Mouse (Mus musculus) c-Kit-positive CD71-negative TER-119-negative erythroid progenitor cells, embryonic 14.5 days (primary cell): ENCODE results near the gene Enho.

ENCODE experiments used
- DNase-seq: peaks from one replicate; pipeline ENCODE4 v3.0.0-alpha.2; 2013; ENCODE audit warnings: low read depth

The Enho gene

DNA sequence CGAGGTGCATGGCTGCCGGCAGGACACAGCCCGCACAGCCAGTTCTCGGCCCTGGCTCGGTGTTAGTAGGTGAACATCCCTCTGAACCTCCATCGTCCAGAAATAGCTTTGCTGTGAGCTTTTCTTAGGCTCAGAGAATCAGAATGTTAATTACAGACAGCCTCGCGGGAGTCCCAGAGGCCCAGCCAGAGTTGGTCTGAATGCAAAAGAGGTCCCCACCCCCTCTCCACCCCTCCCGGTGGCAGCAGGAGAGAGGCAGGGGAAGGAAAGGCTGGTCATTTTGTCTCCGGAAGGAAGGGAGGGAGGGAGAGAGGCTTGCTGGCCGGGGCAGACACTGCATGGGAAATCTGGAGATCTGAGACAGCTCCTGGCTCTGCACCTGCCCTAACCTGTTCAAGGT lies 8.7 kb downstream of the Enho start:
- no peak for DNase-seq

DNA sequence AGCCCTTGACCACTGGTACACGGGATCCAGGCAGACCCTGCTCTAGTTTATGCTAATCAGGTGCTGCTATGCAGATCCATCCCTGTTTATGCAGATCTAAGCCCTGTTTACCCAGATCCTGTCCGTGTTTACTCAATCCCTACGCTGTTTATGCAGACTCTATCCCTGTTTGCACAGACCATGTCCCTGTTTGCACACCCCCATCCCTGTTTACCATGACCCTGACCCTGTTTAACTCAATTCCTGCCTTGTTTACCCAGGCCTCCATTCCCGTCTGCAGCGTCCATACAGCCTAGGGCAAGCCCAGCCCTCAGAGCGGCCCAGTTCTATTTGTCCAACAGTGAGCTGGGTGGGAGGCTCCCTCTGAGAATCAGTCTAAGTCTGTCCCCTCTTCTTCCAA lies 9.9 kb downstream of the Enho start:
- no peak for DNase-seq

DNA sequence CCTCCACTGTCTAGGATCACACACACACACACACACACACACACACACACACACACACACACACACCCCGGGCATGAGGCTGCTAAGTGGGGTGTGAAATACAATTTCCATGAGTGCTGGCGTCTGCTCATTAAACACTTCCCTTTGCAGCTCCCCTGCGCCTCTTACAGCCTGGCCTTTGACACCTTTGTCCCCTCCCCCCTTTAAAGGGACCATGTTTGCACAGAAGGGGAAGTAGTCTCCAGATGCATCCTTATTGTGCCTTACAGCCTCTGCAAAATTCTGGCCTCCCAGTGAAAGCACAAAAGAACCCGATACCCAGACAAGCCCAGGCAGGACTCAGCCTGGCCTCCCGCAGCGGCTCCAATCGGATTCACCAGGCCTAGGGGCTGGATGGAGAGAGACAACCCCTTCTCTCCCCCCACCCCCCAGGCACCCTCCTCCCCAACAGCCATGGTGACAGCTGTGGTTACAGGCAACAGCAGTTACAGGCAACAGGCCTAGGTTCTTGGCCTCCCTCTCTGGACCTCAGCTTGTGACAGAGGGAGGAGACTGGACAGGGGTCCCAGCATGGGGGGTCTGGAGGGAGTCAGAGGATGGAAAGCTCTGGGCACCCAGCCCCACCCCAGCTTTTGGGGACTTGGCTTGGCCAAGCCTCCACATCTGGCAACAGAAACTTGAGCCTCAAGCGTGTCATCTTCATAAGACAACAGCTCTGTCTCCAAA lies 11.8 kb downstream of the Enho start:
- peak; percentile 58 for DNase-seq

DNA sequence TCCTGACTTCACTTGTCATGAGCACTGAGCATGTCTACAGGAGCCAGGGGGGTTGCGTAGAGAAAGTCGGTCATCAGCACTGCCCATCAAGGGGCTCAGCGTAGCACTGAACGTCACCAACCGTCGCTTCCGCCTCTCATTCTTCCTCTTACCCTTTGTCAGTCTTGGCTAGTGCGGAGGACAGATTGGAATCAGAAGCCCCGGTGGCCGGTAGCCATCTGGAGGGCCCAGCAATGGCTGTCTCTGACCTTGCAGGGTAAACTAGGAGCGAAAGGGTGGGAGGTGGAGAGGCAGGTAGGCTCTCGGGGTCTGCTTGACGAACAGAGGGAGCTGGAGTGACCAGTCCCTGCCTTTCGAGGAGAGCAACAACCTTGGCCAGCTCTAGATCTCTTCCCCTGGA lies 18.1 kb downstream of the Enho start:
- DNase-seq = no peak

DNA sequence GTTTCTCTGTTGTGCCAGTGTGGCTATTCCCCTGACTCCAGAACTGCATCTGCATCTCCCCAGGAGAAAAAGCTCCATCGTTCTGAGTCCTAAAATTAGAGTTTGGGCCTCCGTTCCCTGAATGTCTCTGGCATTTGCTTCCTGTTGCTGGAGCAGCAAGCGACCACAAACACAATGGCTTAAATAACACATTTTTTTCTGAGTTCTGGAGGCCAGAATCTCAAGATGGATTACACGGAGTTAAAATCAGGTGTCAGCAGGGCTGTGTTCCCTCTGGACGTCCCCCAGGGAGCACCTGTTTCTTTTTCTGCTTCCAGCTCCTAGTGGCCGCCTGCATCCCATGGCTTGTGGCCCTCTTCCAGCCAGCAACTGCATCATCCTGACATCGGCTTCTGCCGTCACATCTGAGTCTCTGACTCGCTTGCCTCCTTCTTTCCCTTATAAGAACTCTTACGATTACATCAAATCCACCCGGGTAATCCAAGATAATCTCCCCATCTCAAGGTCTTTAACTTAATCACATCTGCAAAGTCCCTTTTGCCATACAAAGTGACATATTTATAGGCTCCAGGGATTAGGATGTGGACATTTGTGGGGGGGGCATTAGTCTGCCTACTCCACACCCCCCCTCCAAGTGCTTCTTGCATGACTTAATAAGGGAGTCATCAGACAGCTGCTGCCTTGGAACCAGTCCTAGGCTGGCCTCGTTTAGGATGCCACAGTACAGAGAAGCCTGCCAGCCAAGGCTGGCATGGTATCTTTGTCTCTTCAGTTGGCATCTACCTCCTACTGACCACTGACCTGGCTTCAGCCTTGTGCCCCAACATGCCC lies 21.0 kb downstream of the Enho start:
- no peak for DNase-seq

DNA sequence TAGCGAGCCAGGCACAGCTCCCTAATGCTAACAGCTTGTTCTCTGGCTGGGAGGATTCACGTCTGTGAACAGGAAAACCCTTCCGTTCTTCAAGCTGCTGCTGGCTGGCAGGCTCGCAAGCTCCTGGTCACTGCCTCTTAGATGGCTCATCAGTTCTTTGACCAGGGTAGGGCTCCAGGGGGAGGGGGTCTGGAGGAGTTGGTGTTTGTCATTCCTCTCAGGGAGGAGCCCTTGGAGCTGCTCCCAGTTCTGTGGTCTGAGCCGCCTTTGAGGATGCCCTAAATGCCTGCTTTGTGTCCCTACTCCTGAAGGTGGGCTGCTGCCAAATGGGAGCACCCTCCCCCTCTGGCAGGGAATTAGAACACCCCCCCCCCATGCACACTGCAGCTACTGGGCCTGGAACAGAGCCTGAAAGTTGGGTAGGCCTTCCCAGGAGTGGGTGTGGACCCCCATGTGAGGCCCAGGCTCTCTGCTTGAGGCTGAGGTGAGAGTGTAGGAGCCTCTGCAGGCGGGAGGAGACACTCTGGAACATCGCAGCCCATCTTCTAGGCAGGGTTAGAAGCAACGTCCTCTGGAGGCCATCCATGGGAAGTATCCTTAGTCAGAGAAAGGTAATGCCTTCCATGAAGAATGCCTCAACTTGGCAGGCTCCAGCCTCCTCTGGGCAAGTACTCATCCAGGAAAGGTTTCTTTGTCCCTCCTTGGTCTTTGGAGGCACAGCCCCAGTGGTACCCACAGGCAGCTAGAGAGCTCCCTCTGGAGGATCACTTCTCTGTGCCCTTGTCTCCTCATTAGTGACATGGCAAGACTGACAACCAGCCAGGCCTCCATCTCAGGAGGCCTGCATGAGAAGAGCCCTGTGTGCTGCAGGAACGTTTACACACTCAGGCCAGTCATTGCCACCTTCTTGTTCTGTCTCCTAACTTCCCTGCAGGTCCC lies 24.2 kb downstream of the Enho start:
- no peak for DNase-seq

DNA sequence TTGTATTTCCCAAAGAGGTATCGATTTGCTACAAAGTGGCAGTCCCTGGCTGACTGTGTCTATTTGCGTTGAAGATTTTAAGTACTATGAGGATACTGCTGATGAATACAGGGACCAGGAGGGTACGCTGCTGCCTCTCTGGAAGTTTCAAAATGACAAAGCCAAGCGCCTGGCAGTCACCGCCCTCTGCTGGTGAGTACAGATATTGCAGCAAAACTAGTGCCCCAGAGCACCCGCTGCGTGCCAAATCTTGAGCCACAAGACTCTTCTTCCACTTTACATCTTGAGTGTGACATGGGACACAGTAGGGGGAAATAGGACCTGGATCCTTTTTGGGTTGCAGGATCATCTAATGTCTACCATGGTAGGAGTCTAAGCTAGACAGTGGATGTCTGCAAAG lies 26.0 kb downstream of the Enho start:
- DNase-seq = peak; percentile 51

DNA sequence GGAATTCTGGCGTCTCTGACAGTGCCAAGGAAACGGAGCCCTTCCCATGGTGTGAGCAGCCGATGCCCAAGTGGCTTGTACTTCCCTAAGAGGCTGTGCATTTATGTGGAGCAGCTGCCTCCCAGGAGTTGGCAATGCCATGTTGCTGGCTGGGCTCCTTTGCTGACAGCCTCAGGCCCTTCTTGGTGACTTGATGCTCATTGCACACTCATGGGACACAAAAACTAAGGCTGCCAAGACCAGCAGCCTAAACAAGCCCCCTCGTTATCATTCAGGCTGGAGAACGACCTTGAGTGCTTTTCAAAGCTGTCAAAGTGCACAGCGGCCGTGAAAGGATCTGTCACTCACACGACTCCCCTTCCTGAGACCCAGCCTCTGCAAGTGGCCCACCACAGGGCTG lies 28.0 kb downstream of the Enho start:
- no peak for DNase-seq

DNA sequence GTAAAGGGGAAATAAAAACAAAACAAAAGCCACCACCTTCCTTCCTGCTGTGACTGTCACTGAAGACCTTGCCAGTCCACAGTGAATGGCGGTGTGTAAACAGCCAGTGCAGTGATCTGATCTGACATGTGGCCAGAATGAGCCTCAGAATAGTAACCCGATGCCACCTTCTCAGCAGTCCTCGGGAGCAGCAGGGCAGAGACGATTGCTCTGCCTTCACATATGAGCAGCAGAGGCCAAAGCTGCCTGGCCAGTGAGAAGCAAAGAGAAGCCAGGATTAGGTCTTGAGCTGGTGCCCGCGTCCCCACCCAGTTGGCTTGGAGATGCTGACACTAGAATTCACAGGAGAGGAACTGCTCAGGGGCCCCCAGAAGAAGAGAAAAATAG lies 29.5 kb downstream of the Enho start:
- no peak for DNase-seq

DNA sequence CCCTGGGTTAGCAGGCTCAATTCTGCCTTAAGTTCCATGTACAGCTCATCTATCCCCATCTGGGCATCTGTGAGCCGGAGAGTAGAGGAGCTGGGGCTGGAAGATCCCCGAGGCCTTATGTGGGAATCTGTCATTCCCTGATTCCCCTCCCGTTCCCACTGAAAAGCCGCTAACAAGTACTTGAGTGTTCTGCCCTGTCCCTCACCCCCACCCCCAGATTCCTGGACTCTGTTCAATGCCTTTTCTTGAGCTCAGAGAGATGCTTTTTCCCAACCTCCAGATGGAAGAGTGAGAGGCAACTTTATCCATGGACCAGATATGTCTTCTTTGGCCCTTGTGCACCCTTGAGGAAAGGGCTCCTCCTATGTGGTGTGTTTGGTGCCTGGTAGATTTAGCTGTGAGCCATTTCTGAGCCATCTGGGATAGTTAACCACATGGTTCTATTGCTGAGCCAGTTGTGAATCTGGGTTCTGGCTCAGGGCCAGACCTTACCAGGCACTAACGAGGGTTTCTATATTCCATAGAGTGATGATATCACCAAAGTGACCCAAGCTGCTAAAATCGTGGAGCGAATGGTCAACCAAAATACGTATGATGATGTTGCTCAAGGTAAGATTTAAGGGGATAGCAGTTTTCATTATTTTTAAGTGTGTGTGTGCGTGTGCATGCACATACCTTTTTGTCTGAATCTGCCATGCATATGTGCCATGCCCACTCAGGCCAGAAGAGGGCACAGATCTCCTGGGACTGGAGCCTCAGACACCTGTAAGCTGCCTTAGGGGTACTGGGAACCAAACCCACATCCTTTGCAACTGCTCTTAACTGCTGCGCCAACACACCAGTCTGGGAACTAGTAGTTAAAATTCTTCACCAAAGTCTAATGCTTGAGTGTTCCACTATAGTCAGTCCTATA lies 30.2 kb downstream of the Enho start:
- no peak for DNase-seq

DNA sequence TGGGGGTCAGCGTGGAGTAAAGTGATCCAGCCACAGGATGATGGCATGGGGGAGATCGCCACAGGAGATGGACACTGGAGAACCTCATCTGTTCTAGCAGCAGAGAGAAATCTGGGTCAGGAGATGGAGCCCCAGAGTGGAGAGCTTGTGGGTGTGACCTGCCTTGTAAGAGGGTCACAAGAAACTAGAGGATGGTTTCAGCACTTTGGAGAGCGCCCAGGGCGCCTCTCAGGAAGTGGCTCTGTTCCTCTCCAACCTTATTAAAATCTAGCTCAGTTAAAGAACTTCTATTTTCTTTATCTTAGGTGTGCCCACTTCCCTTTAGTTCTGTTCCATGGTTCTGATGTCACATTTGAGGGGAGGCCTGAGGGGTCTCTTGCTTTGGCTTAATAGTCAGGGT lies 33.3 kb downstream of the Enho start:
- DNase-seq = peak; percentile 56

DNA sequence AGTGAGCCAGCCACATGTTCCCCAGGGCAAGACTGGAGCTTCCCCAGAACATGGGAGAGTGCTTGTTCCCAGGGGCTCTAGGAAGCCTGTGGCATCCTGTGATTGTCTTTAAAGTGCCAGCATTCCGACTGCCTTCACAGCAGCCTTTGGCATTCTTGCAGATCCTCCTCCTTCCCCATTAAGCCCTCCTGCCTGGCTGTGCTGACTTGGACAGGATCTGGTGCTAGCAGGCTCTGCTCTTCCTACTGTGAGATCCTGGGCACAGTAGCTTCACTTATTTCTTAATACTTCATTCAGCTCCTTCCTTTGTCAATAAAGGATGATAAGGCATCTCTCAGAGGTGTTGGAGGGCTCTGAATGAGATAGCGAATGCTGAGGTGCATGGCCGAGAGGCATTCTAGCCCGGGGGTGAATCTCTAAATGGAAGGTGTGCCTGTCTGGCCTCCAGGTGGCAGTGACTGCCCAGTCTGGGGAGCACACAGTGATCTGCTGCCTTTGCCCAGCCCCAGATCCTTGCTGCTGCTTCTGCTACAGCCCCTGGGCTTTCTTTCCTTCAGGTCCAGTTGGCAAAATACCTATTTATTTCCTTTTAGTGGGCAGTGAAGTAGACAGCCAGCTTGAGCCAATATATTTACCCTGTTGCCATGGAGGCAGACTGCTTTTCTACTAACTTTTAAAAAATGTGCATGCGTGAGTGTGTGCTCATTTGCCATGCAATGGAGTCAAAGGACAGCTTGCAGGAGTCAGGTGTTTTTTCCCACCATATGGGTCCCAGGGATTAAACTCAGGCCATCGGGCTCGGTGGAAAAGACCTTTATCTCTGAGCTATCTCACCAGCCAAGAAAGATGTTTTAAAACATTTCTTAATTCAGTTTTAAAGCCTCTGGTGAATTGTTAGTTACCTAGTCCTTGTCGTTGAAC lies 35.4 kb downstream of the Enho start:
- no peak for DNase-seq

DNA sequence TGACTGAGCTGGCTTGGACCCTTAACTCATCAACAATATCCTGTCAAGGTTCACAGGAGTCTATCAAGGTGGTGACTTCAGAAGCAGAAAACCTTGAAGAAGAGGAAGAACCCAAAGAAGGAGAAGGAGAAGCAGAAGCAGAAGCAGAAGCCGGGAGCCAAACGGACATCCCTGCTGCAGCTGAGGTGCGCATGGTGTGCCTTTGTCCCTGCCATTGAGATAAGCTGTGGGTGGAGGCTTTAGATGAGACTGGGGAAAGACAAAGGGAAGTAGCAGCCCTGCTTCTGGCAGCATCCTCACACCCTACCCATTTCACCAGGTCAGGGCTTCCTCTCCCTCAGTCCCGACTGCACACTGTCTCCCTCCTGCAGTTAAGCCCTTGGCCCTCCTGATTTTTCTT lies 37.3 kb downstream of the Enho start:
- no peak for DNase-seq
